Mouse (Mus musculus) ES-E14 (cell line): ENCODE measurements at regions not wholly inside any gene's neighbourhood (a gene's known extent, or its start where the extent isn't known, plus 50 kb on each side); places are given as distances from the start of the nearest gene placed in this dataset.

ENCODE experiments used
- HCFC1 ChIP-seq: IDR thresholded peaks from 2 replicates; pipeline ENCODE4 v1.6.1; 2012; ENCODE audit warnings: low read length, inconsistent platforms, borderline replicate concordance; ENCODE audit not compliant: insufficient read depth
- MAFK ChIP-seq: IDR thresholded peaks from 2 replicates; pipeline ENCODE4 v1.6.1; 2014; ENCODE audit warnings: mild to moderate bottlenecking, low read depth, low read length, inconsistent platforms; ENCODE audit not compliant: insufficient read depth
- ZC3H11A ChIP-seq: IDR thresholded peaks from 2 replicates; pipeline ENCODE4 v1.6.1; 2012; ENCODE audit warnings: low read depth, mild to moderate bottlenecking, inconsistent platforms, low read length, borderline replicate concordance
- ZNF384 ChIP-seq: IDR thresholded peaks from 2 replicates; pipeline ENCODE4 v1.6.1; 2012; ENCODE audit warnings: low read depth, low read length, inconsistent platforms

DNA sequence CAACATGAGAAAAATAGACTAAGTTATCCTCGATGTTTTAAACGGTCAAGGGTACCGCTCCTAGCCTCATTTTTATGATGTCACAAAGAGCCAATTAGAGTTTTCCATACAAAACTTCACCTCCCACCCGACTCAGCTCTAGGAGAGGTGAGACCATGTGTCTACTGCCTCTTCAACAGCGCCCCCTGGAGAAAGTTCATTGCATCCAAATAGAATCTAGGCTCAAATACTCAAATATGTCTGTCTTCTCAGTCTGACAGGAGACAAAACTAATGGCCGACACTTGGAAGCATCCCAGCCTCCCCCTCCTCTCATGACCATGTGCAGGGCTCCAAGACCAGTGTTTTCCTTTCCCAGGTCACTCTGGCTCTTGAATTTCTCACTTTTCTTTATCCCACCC lies 72.7 kb upstream of the Ctnnbl1 start:
- TF ChIP-seq HCFC1 (no peak), ZNF384 (no peak), MAFK (no peak), ZC3H11A (no peak)
